Mouse (Mus musculus) ovary, postnatal 10 days (tissue): ENCODE measurements around the gene Med24.
"Not testable (repeated sequence)": the region's sequence is repeated elsewhere in the genome, so short reads cannot be mapped to it uniquely, and the experiment has no call there.

Source experiments
- DNase-seq: peaks from one replicate; pipeline ENCODE4 v3.0.0; 2022; ENCODE audit warnings: low spot score

Med24 gene

DNA sequence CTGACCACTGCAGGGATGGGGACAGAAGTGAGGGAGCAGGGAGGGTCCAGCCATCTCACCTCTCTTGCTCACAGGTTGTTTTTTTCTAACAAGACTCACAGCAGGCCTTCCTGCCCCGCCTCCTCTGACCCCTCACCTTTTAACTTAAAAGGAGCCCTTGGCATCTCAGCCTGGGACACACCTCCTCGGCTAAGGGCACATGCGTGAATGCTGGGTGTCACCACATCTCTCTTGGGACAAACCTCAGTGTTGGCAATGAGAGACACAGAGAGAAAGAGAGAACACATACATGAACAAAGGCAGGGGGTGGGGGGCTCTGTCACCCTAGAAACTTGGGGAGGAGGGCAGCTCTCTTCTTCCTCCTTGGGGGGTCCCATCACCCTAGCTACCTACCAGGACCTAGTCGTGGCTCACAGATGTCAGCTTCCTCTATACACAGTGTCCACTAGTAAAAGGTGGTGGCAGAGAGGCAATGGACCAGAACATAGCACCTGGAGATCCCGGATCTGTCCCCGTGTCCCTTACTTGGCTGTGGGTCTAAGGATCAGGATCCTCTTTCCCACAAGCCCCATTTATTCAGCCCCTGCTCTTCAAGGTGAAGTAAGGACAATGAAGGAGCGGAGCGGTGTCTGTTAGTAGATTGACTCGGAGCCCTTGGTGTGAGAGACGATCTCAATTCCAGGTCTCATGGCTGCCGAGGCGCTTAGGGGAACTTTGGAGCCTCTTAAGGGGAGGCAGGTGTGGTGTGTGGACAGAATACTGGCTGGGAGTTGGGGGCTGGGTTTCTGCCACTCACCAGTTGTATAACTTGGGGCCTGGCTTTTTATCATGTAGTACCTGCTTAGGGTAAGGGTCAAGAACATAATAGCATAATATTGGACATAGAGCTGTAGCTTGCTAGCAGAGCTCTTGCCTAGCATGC is 17.0 kb upstream of the Med24 start:
- DNase-seq, result no peak

GRCm38 (mm10) chr11:98744456-98745019 is 15.3 kb upstream of the Med24 start:
- no peak for DNase-seq

DNA sequence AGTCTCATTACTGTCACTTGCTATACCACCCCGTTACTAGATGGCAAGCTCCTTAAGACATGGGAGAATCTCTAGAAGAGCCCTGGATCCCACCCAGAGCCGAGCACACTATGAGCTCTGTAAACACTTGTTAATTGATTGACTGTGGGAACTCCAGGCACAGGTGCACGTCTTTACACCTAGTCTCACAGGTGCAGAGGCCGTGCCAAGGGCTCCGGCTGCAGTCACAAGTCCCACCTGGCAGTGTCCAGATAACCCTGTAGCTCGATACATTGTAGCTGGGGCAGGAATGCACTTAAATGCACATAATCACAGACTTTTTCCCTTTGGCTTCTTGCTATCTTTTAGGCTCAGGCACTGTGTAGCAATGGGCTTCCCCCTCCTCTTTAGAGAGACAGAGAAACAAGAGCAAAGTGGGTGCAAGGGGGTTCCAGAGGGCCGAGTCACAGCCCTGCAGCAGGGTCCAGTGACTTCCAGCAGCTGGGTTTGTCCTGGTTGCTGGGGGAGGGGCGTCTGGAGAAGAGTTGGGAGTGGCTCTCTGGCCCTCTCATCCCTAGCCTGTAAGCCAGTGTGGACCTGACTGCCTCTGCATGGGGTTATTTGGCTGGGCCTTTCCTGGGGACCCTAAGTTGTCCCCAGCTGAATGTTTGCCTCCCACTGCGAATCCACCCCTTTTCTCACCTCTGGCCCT is 14.6 kb upstream of the Med24 start:
- no peak for DNase-seq

GRCm38 (mm10) chr11:98742397-98743291 is 13.4 kb upstream of the Med24 start:
- no peak for DNase-seq

DNA sequence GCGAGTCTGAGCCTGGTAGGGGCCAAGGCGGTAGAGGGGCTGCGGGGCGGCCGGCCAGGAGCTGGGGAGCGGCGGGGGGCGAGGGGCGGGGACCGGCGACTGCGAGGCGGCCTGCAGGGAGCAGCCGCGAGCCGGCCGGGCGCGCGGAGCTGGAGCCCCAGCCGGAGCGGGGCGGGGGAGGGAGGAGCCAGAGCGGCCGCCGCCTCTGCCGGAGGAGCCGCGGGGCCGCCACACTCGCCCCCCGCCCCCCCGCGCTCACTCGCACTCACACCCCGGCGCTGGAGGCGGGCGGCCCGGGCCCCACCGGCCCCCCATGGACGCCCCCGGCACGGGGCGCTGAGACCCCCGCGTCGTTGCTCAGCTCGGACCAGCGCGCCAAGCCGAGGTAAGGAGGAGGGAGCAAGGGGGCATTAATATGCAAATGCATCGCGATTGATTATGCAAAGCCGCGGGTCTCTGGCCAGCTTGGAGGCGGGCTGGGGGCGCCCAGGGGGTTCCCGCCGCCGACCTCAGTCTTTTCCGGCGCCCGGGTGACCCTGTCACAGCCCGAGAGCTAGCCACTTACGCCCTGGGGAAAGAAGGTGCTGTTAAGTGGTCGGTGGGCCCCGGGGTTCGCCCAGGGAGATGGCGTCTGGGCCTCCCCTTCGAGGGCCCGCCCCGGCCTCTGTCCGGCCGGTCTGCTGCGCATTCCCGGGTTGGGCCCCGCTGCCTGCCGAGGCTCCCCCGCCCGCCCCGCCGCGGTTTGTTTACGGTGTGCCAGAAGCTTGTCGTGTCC is 12.6 kb upstream of the Med24 start:
- DNase-seq, result no peak

DNA sequence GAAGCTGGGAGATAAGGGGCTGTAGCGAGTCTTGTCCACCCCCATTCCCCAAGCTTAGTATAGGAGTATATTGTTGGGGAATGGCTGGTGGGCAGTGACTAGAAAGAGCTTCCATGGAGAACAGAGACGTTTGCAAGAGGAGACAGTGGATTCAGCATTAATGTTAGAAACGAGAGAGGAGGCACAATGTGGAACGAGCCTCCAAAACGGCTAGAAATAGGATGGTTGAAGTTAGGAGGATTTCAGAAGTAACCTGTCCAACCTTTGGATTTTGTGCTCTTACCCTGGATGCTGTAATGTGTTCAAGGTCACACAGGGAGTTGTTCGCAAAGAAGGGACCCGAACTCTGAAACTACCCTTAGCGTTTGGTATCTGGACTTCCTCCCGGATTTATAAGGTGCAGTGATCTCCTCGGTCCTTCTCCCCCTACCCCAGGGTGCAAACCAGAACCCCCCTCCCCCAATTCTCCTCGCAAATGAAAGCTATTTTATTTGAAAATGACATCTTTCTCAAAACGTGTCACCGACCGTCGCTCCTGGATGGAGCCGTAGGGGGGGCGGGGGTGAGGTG is 11.9 kb upstream of the Med24 start:
- DNase-seq, result no peak

DNA sequence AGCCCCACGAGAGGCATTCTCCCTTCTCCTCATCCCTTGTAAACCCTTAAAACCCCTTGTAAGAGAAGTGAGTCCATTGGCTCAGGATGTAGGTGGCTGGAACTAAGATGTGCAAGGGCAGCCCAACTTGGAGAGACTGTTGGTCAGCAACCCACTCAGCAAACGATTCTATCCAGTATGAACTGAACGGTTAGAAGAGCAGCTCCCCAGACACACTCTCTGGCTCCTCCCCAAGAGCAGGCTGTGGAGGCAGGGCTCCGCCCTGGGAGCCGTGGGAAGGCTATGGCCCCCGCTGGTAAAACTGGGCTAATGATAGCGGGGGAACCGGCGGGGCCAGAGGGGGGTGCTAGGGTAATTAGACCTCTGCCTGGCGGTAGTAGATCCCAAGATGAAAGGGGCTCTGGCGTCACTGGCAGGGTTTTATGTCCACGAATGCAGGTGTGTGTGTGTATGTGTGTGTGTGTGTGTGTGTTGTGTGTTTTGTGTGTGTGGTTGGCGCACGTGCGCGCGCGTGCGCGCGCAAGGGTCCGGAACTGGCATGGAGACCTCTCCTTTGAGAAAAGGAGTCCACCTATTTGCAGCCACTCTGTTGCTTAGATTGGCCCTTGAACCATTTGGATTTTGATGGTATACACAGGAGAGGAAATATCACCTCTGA is 11.3 kb upstream of the Med24 start, which contains the start of gene Thra:
TSS of gene Thra (plus strand) at position 246 of the 658 bp plus-strand sequence.
- DNase-seq, result no peak

- DNase-seq, result no peak
Measured at GRCm38 (mm10) chr11:98740026-98740392, 10.8 kb upstream of the Med24 start.

DNA sequence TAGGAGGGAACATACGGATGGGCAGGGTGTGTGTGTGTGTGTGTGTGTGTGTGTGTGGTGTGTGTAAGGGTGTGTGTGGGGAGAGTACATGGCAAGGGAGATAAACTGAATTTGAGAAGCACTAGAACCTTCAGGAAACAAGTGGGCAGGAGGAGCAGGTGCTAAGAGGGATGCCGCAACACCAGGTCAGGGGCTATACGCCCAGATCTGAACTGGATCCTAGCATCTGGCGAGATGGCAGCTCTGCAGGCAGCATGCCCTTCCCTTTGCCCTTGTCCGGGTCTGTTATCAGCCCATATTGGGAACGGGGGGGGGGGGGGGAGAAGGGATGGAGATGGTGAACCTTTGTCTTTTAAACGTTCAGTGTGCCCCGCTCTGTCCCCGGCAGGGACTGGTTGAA is 9.7 kb upstream of the Med24 start:
- DNase-seq, result no peak

- no peak for DNase-seq
Measured at GRCm38 (mm10) chr11:98738428-98738911, 9.2 kb upstream of the Med24 start.

- not testable (repeated sequence) for DNase-seq
Measured at GRCm38 (mm10) chr11:98737220-98737619, 8.0 kb upstream of the Med24 start.

- DNase-seq, result no peak
Measured at GRCm38 (mm10) chr11:98736176-98736575, 6.9 kb upstream of the Med24 start.

DNA sequence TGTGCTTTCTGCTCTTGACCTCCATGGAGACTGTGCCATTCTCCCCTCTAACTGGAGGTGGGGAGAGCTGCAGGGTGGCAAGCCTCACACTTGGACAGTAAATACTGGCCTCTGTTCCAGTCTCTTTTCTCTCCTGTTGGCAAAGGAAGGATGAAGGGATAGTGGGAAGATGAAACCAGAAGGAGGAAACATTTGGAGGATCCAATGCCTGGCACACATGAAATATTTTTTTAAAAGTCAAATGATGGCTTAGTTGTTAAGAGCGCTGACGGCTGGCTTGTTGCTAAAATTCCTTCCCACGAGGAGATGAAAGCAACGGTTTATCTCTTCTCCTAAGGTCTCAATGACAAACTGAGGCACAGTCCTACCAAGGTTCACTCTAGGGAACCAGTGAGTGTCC is 5.9 kb upstream of the Med24 start:
- no peak for DNase-seq

GRCm38 (mm10) chr11:98734020-98734419 is 4.8 kb upstream of the Med24 start:
- DNase-seq, result no peak

- DNase-seq, result no peak
Measured at GRCm38 (mm10) chr11:98731134-98731533, 1.9 kb upstream of the Med24 start.

DNA sequence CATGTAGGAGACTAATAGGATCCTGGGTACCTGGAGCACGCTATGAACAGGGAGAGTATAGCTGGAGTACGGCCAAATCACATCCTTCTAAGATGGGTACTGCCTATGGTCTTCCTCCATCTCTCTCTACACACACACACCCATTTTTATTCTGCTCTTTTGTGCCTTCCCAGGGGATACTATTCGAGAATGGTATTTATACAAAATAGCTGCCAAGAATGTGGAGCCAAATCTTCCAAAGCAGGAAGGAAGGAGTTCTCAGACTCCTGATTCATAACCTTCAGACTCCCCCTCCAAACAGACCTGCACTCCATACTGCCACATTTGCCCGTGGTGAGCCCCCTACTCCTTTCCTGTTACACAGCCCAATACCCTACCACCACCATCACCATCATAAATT is 1.5 kb upstream of the Med24 start:
- DNase-seq, result no peak

DNA sequence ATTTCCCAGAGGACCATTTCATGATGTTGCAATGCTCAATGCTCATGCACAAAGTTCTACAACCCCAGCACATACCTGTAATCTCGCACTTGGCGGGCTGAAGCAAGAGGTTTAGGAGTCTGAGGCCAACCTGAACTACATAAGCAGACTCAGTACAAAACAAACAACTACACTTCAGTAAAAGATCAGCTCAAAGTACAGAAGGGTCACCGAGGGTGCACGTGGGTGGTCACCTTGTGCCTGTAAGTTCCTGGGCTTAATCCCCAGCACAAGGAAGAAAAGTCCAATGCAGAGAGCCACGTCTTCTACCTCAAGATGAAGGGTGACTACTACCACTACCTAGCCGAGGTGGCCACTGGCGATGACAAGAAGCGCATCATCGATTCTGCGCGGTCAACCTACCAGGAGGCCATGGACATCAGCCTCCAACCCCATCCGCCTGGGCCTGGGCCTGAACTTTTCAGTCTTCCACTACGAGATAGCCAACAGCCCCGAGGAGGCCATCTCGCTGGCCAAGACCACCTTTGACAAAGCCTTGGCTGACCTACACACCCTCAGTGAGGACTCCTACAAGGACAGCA is 3.2 kb downstream of the Med24 start:
- DNase-seq, result no peak

DNA sequence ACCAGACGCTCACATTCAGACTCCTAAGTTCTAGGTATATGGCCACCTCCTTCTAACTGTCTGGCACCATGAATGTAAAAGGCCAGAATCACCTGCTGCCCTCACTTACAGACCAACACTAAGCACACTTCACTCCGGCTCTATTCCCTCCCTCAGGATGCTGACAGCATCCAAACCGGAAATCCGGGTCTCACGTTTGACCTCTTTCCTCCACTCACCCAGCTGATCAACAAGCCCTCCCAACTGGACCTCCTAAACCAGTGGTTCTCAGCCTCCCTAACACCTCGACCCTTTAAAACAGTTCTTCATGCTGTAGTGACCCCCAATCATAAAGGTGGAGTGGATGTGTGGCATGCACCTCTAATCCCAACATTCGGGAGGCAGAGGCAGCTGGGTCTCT is 6.1 kb downstream of the Med24 start:
- DNase-seq, result no peak

DNA sequence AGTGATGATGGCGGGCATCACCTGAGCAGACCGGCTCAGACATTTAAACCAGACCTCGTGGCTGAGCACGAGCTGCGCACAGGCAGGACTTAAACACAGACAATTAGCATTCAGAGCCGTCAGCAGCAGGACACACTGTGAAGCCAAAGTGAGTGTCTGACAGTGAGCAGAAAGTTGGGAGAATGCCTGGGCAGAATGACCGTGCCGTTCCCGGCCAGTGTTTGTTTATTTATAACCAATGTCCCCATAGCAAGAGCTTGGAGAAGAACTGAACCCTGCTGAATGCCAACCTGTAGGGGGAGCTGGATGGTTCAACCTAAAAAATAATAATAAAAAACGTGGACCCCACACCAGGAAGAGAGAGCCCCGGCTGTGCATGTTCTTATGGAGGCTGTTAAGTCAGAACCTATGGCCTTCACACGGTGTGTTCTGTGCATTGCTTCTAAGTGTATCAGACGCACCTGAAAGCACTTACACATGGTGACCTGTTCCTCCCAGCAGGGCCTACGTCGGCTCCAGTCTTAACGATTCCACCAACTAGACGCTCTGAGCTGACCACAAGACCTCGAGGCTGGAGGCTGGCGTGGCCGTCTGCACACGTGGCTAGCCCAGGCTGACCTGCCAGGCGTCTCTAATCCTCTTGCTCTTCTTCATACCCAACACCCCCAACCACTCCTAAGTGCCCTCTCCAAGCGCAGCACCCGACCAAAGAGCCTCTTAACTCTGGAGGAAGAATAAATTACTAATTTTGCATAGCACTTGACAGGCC is 7.6 kb downstream of the Med24 start:
- DNase-seq, result no peak
